Mouse (Mus musculus) frontal cortex, adult (tissue): ENCODE measurements at regions not wholly inside any gene's neighbourhood (a gene's known extent, or its start where the extent isn't known, plus 50 kb on each side); places are given as distances from the start of the nearest gene placed in this dataset.
A peak's percentile ranks its signal among the peaks of the same experiment; 100 is the strongest.

Experiments
- ATAC-seq: cut with Nextera tagmentation; 2 replicates; pipeline ENCODE4 v1.9.2; 2017; ENCODE audit warnings: mild to moderate bottlenecking, moderate library complexity, mixed read lengths; ENCODE audit not compliant: low TSS enrichment

DNA sequence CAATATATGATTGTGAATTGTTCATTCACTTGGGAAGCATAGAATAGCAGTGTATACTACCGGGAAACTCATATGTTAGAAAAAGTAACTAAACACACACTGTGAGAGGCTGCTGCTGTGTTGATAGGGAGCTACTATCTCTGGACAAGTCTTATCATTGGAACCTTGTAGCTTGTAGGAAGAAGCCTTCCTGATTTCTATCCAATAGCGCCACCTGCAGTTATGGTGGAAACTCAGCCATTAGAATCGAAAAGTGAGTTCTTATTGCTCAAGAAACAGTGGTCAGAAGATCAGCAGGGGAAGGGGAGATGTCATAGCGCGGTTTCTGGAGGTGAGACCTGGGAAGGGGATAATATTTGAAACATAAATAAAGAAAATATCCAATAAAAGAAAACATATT is 1245.1 kb upstream of the Cdh6 start:
- ATAC-seq, result peak; percentile 87

DNA sequence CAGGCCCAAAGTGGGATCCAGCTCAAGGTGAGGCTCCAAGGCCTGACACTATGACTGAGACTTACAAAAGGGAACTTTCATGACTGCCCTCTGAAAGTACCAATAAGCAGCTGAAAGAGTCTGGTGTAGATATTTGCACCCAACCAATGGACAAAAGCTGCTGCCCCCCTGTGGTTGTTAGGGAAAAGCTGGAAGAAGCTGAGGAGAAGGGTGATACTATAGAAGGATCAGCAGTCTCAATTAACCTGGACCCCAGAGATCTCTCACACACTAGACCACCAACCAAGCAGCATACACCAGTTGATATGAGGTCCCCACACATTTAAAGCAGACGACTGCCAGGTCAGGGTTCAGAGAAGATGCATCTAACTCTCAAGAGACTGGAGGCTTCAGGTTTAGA is 1211.9 kb upstream of the Cdh6 start:
- no peak for ATAC-seq

DNA sequence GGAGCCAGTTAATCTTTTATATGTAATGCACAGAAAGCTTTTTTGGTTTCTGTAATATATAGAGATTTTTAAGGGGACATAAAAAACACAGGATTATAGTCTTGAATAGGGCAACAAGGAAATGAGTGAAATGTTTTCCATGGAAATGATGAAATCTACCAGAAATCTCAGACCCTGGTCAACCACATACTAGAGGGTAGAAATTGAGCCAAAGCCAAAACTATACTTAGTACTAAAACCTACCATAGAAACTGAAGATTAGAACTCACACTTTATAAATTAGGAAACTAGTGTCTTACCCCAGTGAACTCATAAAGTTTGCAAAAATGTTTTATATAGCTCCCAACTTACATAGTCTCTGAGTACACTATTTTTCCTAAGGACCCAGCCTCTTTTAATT is 1204.9 kb upstream of the Cdh6 start:
- ATAC-seq, result no peak
